Mouse (Mus musculus): Measurements from ENCODE around the gene Rhd. TPM values are rescaled to one million over a fixed set of nuclear protein-coding genes. Genes with fewer than 3 reads are reported as not detected.

Rhd gene
- total and polyA plus RNA-seq, 3 experiments: 0.79 to 1.3 (median 1.1) TPM

DNA sequence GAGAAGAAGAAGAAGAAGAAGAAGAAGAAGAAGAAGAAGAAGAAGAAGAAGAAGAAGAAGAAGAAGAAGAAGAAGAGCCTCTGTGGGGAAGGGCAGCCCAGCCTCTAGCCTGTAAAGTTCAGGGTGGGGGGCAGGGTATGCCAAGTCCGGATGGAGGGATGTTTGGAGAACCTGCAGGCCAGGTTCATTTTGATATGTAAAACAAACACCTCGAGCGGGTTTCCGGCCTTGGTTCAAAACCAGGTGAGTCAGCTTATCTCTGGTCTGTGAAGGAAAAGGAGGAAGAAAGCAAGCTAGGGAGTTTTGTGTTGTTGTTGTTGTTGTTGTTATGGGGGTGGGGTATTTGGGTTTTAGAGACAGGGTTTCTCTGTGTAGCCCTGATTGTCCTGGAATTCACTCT lies 7.1 kb downstream of the Rhd start:
- in situ Hi-C loops (cut with MboI; ENCODE audit: low pct_ligation_motif_present, low pct_unique_long_range_greater_than_20kb, low sequenced_read_pairs): loop anchor here (10.0 kb wide), 1 partner anchor 67 kb away; no protein-coding TSS in a partner anchor
- no peak overlapping the region for H3K4me3 ChIP-seq (replicated peaks in 1 of 3; ENCODE audit: low read depth in 2 of 3, low read length in 2 of 3, poor library complexity in 1 of 3)
- peaks cover 12% of the 10 kb centered on the region for H3K27me3 ChIP-seq (replicated peaks)
- TF ChIP-seq CHD2 (IDR thresholded peaks at IDR 0.05; ENCODE audit: low read length) (no peak), E2F4 (IDR thresholded peaks at IDR 0.05; ENCODE audit: insufficient replicate concordance, low read depth, low read length) (no peak), MAX (IDR thresholded peaks at IDR 0.05; ENCODE audit: low read length) (no peak), SMC3 (IDR thresholded peaks at IDR 0.05; ENCODE audit: low read depth, low read length) (no peak), MAFK (IDR thresholded peaks at IDR 0.05; ENCODE audit: insufficient replicate concordance, low read length) (no peak), MYC (IDR thresholded peaks at IDR 0.05; ENCODE audit: low read depth, low read length) (no peak), JUND (conservative IDR thresholded peaks at IDR 0.05; ENCODE audit: low read depth, low read length) (no peak), MXI1 (IDR thresholded peaks at IDR 0.05; ENCODE audit: low read depth, low read length) (no peak), BHLHE40 (IDR thresholded peaks at IDR 0.05; ENCODE audit: low read depth, low read length) (no peak), NELFE (IDR thresholded peaks at IDR 0.05; ENCODE audit: low read depth, low read length) (no peak), MAZ (IDR thresholded peaks at IDR 0.05; ENCODE audit: low read depth, low read length) (no peak), POLR2A (IDR thresholded peaks at IDR 0.05; ENCODE audit: low read depth, low read length) (no peak), SIN3A (IDR thresholded peaks at IDR 0.05; ENCODE audit: low read length) (no peak), POLR2AphosphoS2 (IDR thresholded peaks at IDR 0.05; ENCODE audit: low read depth, low read length) (no peak), JUN (IDR thresholded peaks at IDR 0.05; ENCODE audit: insufficient read depth, low read depth, low read length) (no peak), ETS1 (conservative IDR thresholded peaks at IDR 0.05; ENCODE audit: low read depth, low read length) (no peak), GABPA (IDR thresholded peaks at IDR 0.05; ENCODE audit: insufficient replicate concordance, low read depth, low read length) (no peak), UBTF (IDR thresholded peaks at IDR 0.05; ENCODE audit: low read depth, low read length) (no peak)
- no peak overlapping the region for H3K27ac ChIP-seq (ENCODE audit: insufficient read depth, low read depth)
- H3K79me2 ChIP-seq (replicated peaks; ENCODE audit: control insufficient read depth, extremely low read depth, insufficient read depth, poor library complexity, severe bottlenecking): no peaks in the 10 kb centered on the region
- H3K4me2 ChIP-seq (ENCODE audit: insufficient read depth, low read depth, poor library complexity, severe bottlenecking): no peak overlapping the region
- H3K9ac ChIP-seq (ENCODE audit: insufficient read depth, low read depth): no peak overlapping the region
- dilution Hi-C loops (cut with MboI; ENCODE audit: extremely low pct_ligation_motif_present, extremely low pct_unique_long_range_greater_than_20kb, low sequenced_read_pairs): no loop called here
- H3K36me3 ChIP-seq (replicated peaks in 1 of 2; ENCODE audit: control insufficient read depth in 1 of 2, insufficient read depth in 1 of 2, low read length in 1 of 2): no peaks in the 10 kb centered on the region
- no peaks in the 10 kb centered on the region for H3K9me3 ChIP-seq (replicated peaks; ENCODE audit: low read length)
- H3K4me1 ChIP-seq (ENCODE audit: control insufficient read depth in 1 of 2, insufficient read depth in 2 of 2): peaks cover 0 to 18% of the 10 kb centered on the region in 2 experiments; a peak in 2 of 4 replicates
- no peak for DNase-seq (ENCODE audit: extremely low read depth)

DNA sequence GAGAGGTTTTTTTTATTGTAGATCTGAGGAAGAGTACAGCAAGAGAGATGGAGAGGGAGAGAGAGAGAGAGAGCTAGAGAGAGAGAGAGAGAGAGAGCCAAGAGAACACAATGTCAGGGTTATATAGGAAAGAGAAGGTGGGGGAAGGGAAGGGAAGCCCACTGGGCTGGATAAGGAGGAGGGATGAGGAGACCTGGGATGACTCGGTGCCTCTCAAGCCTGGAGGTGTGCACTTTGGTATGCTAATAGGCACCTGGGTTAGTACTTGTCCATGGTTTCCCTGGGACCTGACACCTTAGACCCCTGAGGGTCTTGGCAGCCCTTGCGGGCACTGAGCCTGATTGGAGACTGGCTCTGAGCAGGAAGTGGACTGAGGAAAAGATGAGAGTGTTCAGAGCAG lies 7.6 kb downstream of the Rhd start:
- Histone ChIP-seq H3K4me2 (ENCODE audit: insufficient read depth, low read depth, poor library complexity, severe bottlenecking) (no peak overlapping the region), H3K4me3 (replicated peaks in 1 of 3; ENCODE audit: low read depth in 2 of 3, low read length in 2 of 3, poor library complexity in 1 of 3) (no peak overlapping the region), H3K27ac (ENCODE audit: insufficient read depth, low read depth) (no peak overlapping the region), H3K27me3 (replicated peaks) (peaks cover 12% of the 10 kb centered on the region), H3K79me2 (replicated peaks; ENCODE audit: control insufficient read depth, extremely low read depth, insufficient read depth, poor library complexity, severe bottlenecking) (no peaks in the 10 kb centered on the region), H3K9me3 (replicated peaks; ENCODE audit: low read length) (no peaks in the 10 kb centered on the region), H3K9ac (ENCODE audit: insufficient read depth, low read depth) (no peak overlapping the region), H3K4me1 (ENCODE audit: control insufficient read depth in 1 of 2, insufficient read depth in 2 of 2) (peaks cover 0 to 18% of the 10 kb centered on the region in 2 experiments; a peak in 2 of 4 replicates), H3K36me3 (replicated peaks in 1 of 2; ENCODE audit: control insufficient read depth in 1 of 2, insufficient read depth in 1 of 2, low read length in 1 of 2) (no peaks in the 10 kb centered on the region)
- TF ChIP-seq ETS1 (conservative IDR thresholded peaks at IDR 0.05; ENCODE audit: low read depth, low read length): no peak
- no peak for TF ChIP-seq MYC (IDR thresholded peaks at IDR 0.05; ENCODE audit: low read depth, low read length)
- TF ChIP-seq ZKSCAN1 (IDR thresholded peaks at IDR 0.05; ENCODE audit: borderline replicate concordance, low read depth, low read length): no peak
- TF ChIP-seq USF2 (conservative IDR thresholded peaks at IDR 0.05; ENCODE audit: low read depth, low read length): no peak
- TF ChIP-seq IRF4 (IDR thresholded peaks at IDR 0.05; ENCODE audit: low read depth, low read length): no peak
- no peak for TF ChIP-seq SMC3 (IDR thresholded peaks at IDR 0.05; ENCODE audit: low read depth, low read length)
- TF ChIP-seq TCF12 (IDR thresholded peaks at IDR 0.05; ENCODE audit: low read depth, low read length): no peak
- TF ChIP-seq ELF1 (IDR thresholded peaks at IDR 0.05; ENCODE audit: low read depth, low read length): no peak
- TF ChIP-seq MEF2A (IDR thresholded peaks at IDR 0.05; ENCODE audit: borderline replicate concordance, low read depth, low read length): no peak
- no peak for TF ChIP-seq PAX5 (IDR thresholded peaks at IDR 0.05; ENCODE audit: low read length)
- no peak for TF ChIP-seq RCOR1 (conservative IDR thresholded peaks at IDR 0.05; ENCODE audit: low read depth, low read length)
- no peak for TF ChIP-seq BHLHE40 (IDR thresholded peaks at IDR 0.05; ENCODE audit: low read depth, low read length)
- no peak for TF ChIP-seq ZC3H11A (IDR thresholded peaks at IDR 0.05; ENCODE audit: low read depth, low read length)
- in situ Hi-C loops (cut with MboI; ENCODE audit: low pct_ligation_motif_present, low pct_unique_long_range_greater_than_20kb, low sequenced_read_pairs): loop anchor here (10.0 kb wide), 1 partner anchor 67 kb away; no protein-coding TSS in a partner anchor
- DNase-seq (ENCODE audit: extremely low read depth): no peak
- dilution Hi-C loops (cut with MboI; ENCODE audit: extremely low pct_ligation_motif_present, extremely low pct_unique_long_range_greater_than_20kb, low sequenced_read_pairs): no loop called here

Measured in CH12.LX (cell line).